Mouse (Mus musculus) embryo, embryonic 9.5 days (tissue): ENCODE measurements at regions not wholly inside any gene's neighbourhood (a gene's known extent, or its start where the extent isn't known, plus 50 kb on each side); places are given as distances from the start of the nearest gene placed in this dataset.

Source experiments
- DNase-seq: peaks from one replicate; pipeline ENCODE4 v3.0.0-alpha.2; 2017; ENCODE audit errors: extremely low spot score

DNA sequence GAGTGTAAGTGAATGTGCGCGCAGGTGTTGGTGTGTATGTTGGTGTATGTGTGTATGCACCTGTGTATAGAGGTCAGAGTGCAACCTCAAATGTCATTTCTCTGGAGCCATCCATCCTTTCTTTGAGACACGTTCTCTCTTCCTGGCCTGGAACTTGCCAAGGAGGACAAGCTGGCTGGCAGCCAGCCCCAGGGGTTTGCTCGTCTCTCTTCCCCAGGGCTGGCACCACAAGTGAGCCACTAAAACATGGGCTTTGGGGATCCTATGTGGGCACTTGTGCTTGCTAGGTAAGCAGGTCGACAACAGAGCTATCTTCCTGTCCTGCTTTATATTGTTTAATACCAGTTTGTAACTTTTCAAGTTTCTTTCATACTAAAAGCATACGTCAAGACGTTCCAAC lies 189.8 kb upstream of the Cxcr4 start:
- no peak for DNase-seq

GRCm38 (mm10) chr1:128781311-128781710 lies 189.2 kb upstream of the Cxcr4 start:
- no peak for DNase-seq

GRCm38 (mm10) chr1:128779586-128780158 lies 187.6 kb upstream of the Cxcr4 start:
- no peak for DNase-seq

- DNase-seq = no peak
Observed at GRCm38 (mm10) chr1:128772440-128772839, 180.3 kb upstream of the Cxcr4 start.

DNA sequence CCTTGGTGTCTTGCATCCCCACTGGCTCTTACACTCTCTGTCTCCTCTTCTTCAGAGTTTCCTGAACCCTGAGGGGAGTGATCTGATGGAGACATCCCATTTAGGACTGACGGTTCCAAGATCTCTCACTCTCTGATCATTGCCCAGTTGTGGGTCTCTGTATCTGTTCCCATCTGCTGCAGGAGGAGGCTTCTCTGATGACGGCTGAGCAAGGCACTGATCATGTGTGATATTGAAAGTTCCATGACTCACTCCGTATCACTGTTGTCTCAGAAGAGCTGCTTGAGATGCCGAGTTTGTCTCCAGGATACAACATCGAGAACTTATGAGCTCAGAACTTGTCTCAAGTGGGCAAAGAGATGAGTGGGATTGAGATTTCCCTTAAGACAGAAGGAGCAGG lies 178.7 kb upstream of the Cxcr4 start:
- no peak for DNase-seq

GRCm38 (mm10) chr1:128767991-128768390 lies 175.9 kb upstream of the Cxcr4 start:
- no peak for DNase-seq

DNA sequence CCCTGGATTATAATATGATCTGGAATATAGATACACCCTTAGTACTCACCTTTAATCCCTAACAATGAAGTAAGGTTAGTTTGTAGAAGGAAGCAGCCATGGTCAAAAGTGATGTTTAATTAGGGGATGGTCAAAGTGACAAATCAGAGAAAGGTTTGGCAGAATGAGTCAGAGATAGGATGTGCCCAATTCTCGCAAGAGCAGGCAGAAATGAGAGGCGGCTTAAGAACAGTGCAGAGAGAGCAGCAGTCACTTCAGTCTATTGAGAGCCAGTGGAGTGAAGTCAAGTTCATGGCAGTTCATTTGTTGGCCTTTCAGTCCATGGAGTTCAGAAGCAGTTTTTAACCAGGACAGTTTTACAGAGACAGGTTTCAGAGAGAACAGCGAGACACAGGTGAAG lies 175.3 kb upstream of the Cxcr4 start:
- no peak for DNase-seq

DNA sequence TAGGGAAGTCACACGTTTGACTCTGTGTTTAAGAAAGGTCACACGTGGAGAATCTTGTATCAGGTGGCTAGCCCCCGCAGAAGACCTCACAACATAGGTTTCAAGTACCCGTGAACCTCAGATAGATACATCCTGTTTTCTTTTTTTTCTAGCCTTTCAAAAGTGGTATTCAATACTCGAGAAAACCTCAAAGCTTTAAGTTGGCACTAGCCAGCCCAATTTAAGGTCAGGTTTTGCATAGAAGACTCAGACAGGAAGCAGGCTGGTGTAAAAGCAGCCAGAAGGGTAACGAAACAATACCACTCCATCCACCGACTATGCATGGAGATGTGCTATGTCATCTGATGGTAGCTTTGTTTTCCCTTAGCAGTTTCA lies 174.8 kb upstream of the Cxcr4 start:
- no peak for DNase-seq

- DNase-seq = no peak
Observed at GRCm38 (mm10) chr1:128766193-128766893, 174.2 kb upstream of the Cxcr4 start.

- no peak for DNase-seq
Observed at GRCm38 (mm10) chr1:128765626-128766025, 173.5 kb upstream of the Cxcr4 start.

- no peak for DNase-seq
Observed at GRCm38 (mm10) chr1:128765142-128765541, 173.0 kb upstream of the Cxcr4 start.

DNA sequence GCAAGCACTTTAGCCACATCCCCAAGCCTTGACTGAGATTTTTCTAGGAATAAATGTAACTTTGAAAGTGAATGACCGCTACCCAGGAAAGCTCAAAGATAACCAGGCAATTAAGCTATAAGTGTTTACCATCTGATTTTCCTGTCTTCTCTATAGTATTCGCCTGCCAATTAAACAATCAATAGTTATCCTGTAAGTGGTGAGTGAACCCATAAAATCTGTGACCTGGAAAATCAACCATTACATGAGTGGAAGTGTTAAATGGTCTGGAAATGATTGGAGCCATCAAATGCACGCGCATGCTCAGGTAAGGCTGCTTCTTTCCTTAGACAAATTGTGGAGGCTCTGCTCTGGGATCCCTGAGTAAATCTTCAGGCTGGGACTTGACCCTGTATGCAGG lies 170.8 kb upstream of the Cxcr4 start:
- DNase-seq = no peak

- no peak for DNase-seq
Observed at GRCm38 (mm10) chr1:128762076-128762475, 170.0 kb upstream of the Cxcr4 start.

GRCm38 (mm10) chr1:128758802-128759481 lies 166.8 kb upstream of the Cxcr4 start:
- DNase-seq = no peak

GRCm38 (mm10) chr1:128758294-128758801 lies 166.3 kb upstream of the Cxcr4 start:
- DNase-seq = no peak

DNA sequence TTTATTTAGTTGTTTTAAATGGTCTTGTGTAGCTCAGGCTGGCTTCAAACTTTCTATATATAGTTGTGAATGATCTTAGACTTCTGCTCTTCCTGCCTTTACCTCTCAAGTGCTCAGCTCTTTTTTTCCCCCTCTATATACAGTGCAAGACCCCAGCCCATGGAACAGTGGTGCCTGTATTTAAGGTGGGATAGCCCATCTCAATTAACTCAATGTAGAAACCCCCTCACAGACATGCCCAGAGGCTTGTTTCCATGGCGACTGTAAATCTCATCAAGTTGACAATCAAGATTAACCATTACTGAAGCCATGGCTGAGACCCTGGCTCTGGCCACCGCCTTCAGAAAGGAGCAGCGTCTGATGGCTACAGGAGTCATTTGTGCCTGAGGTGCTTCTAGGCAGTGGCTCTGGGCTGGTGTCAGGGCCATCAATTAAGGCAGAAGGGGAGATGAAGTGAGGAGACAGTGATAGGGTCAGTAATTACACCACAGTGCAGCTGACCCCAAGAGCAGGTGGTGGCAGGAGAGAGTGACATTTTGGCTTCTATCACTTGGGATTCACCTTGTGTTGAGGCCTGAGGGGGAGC lies 161.4 kb upstream of the Cxcr4 start:
- DNase-seq = no peak

DNA sequence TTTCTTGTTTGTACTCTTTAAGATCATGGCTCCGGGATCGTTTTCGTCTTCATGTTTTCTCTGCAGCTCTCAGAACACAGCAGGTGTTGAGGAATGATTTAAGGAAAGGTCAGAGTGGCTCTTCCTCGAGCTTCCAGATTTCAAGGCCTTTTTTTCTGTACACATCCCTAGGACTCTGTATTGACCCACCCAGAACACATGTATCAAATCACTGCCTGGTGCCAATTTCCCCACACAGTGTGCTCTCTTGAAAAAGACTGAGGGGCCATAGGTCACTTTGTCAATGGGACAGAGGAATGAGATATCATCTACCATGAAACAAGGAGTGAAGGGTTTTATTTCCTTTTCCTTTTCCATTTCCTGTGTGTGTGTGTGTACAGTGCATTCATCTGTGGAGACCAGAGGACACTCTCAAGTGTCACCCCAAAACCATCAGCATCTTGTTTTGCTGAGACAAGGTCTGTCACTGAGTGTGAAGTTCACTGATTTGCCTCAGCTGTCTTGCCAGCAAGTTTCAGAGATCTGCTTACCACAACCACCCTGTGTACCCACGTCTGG lies 157.4 kb upstream of the Cxcr4 start:
- DNase-seq = no peak

- no peak for DNase-seq
Observed at GRCm38 (mm10) chr1:128747196-128747790, 155.2 kb upstream of the Cxcr4 start.

DNA sequence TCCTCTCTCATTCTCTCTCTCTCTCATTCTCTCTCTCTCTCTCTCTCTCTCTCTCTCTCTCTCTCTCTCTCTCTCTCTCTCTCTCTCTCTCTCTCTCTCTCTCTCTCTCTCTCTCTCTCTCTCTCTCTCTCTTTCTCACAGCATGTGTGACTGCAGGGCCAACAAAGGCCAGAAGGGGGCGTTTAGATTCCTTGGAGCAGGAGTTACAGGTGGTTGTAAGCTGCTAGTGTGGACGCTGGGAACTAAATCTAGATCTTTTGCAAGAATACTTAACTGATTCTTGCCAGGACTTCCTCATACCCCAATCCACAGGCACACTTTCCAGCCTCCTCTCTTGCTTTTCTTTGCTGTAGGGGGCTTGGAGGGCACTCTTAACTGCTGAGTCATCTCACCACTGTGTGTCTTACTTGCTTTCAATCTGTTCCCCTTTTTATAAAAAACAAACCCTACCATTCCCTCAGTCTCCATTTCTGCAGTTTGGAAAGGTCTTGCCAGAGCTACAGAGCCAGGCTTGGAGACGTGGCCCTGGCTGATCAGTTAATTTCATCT lies 154.4 kb upstream of the Cxcr4 start:
- DNase-seq = no peak

DNA sequence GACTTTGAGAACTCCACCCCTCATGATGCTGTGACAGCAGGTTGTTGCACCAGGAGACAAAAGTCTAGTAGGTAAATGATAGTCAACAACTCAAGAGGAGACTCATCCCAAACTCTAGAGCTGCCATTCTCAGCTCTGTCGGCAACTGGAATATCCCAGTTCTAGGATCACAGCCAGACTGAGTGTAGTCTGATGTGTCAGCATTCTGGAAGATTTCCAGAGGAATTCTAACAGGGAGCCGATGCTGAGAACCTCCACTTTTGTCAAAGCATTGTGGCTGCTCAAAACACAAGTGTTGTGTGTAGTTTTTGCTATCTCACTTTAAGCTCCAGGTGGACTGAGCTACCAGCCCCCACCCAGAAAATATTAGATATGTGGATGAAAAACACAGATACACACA lies 148.5 kb upstream of the Cxcr4 start:
- no peak for DNase-seq

DNA sequence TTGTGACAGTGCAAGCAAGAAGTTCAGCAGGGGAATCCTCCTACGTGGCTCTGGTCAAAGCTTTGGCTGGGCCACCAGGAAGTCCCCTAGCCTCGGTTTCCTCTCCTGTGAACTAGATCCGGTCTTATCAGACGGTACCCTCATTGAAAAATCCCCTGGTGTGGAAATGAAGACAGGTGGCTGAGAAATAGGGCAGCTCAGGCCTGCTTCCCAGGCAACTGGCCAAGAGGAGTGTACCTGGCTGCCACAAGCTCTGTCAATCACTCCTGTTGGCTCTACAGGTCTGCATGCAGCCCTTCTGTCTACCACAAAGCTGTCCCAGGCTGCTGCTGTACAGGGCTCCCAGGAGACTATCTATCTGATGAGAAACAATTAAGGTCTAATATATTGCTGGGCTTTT lies 146.1 kb upstream of the Cxcr4 start:
- DNase-seq = no peak

- DNase-seq = no peak
Observed at GRCm38 (mm10) chr1:128734857-128735256, 142.8 kb upstream of the Cxcr4 start.
